31 mouse cellular contexts compared by ENCODE assay signal in the genomic region with DNA sequence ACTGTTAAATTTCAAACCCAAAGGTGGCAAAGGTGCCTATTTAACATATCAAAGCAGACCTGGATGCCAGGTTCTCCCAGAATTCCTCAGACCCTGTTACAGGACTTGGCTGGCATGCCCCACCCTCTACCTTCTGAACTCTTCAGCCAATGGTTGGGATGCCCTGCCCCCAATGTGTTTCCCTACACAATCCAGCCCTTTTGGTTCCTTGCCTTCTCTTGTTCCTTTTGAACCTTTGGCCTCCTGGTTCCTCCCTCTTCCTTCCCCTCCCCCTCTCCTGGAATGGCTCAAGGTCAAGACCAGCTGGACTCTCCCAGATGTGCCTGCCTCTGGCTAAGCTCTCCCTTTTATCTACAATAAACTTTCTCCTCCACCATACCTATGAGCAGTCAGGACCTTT. TPM values are rescaled to one million over a fixed set of nuclear protein-coding genes. Genes with fewer than 3 reads are reported as not detected.
DNase-seq lines count a peak whose midpoint lies in the region; ATAC-seq and TF ChIP-seq lines count a peak whose summit lies in the region.
"Had no signal": no experiment of that assay in that cellular context is flagged by ENCODE, and none has a peak within 500 bp of the region (broad histone marks: within the 10 kb centered on the region; RNA-seq: fewer than 3 reads in every experiment).

No protein-coding gene starts in this region.

- H3K4me1 ChIP-seq in kidney, embryonic 16.5 days (ENCODE audit: insufficient read depth, low read length): peaks cover 17% of the 10 kb centered on the region
- H3K4me1 ChIP-seq in kidney, postnatal 0 days (replicated peaks; ENCODE audit: insufficient read depth, low read length): peaks cover 7% of the 10 kb centered on the region

- DNase-seq in kidney, adult 11 months: peak; percentile 89
- DNase-seq in R1 (ENCODE audit: low read depth, low spot score): peak; percentile 97
- DNase-seq in kidney, postnatal 0 days (ENCODE audit: low spot score): no peak
- DNase-seq in layer of hippocampus, postnatal 36 days: no peak
- no peak for DNase-seq in left cerebral cortex, postnatal 36 days (ENCODE audit: low spot score in 2 of 2)
- DNase-seq in cerebellum, adult 9-11 months: no peak
- DNase-seq: adrenal gland, postnatal 36 days; cerebellum, postnatal 10 days; forebrain, postnatal 0 days; gastrocnemius, postnatal 36 days; lung, embryonic 14.5 days; lung, postnatal 36 days; thymus, adult 18-20 months had no signal

- no peak for ATAC-seq in kidney, embryonic 16.5 days (ENCODE audit: low FRiP score, low TSS enrichment)
- peak; percentile 40; the same call in 1 of the 2 replicates for ATAC-seq in kidney, postnatal 0 days (replicated peaks; ENCODE audit: low FRiP score, low read depth)
- ATAC-seq: forebrain, postnatal 0 days; hindbrain, embryonic 16.5 days; intestine, embryonic 15.5 days; midbrain, embryonic 13.5 days had no signal

- H3K9ac ChIP-seq in kidney, embryonic 16.5 days (replicated peaks; ENCODE audit: low read length): no peak overlapping the region
- no peak overlapping the region for H3K9ac ChIP-seq in kidney, postnatal 0 days (ENCODE audit: low read depth, low read length)
- H3K9ac ChIP-seq: forebrain, postnatal 0 days; intestine, embryonic 15.5 days; limb, embryonic 13.5 days; liver, embryonic 14.5 days; lung, embryonic 14.5 days; midbrain, embryonic 13.5 days had no signal

- intact Hi-C loops in left cerebral cortex, postnatal 36 days (cut with DNase I): no loop called here

- no peak overlapping the region for H3K27ac ChIP-seq in kidney, embryonic 16.5 days (ENCODE audit: low read length)
- no peak overlapping the region; the same call in 1 of the 2 replicates for H3K27ac ChIP-seq in kidney, postnatal 0 days
- H3K27ac ChIP-seq: embryonic facial prominence, embryonic 10.5 days; heart, embryonic 10.5 days; hindbrain, embryonic 10.5 days; intestine, embryonic 15.5 days; limb, embryonic 13.5 days; liver, embryonic 14.5 days; midbrain, embryonic 13.5 days had no signal

- no peaks in the 10 kb centered on the region for H3K36me3 ChIP-seq in kidney, embryonic 16.5 days (ENCODE audit: insufficient read depth, low read length)
- no peaks in the 10 kb centered on the region for H3K36me3 ChIP-seq in kidney, postnatal 0 days (ENCODE audit: insufficient read depth, low read length)
- H3K36me3 ChIP-seq: embryonic facial prominence, embryonic 10.5 days; heart, embryonic 10.5 days; hindbrain, embryonic 10.5 days; intestine, embryonic 15.5 days; limb, embryonic 13.5 days; midbrain, embryonic 13.5 days had no signal

- H3K27me3 ChIP-seq in kidney, embryonic 16.5 days (ENCODE audit: insufficient read depth, low read length): no peaks in the 10 kb centered on the region
- H3K27me3 ChIP-seq in kidney, postnatal 0 days (ENCODE audit: insufficient read depth, low read length): no peaks in the 10 kb centered on the region
- H3K27me3 ChIP-seq: intestine, embryonic 15.5 days; limb, embryonic 13.5 days; megakaryocyte, embryonic 14.5 days; midbrain, embryonic 13.5 days had no signal

- no peak overlapping the region for H3K4me3 ChIP-seq in kidney, embryonic 16.5 days (ENCODE audit: low read length)
- H3K4me3 ChIP-seq in kidney, postnatal 0 days (replicated peaks; ENCODE audit: low read depth, low read length): no peak overlapping the region
- H3K4me3 ChIP-seq: embryonic facial prominence, embryonic 10.5 days; heart, embryonic 10.5 days; hindbrain, embryonic 10.5 days; intestine, embryonic 15.5 days; limb, embryonic 13.5 days; megakaryocyte, embryonic 14.5 days; midbrain, embryonic 13.5 days had no signal

- TF ChIP-seq CTCF in kidney, postnatal 0 days (IDR thresholded peaks at IDR 0.05; ENCODE audit: low read depth): no peak

- H3K4me2 ChIP-seq in kidney, embryonic 16.5 days (replicated peaks; ENCODE audit: low read depth, low read length): no peak overlapping the region
- H3K4me2 ChIP-seq in kidney, postnatal 0 days (ENCODE audit: low read length): no peak overlapping the region
- H3K4me2 ChIP-seq: intestine, embryonic 15.5 days; limb, embryonic 13.5 days; lung, embryonic 14.5 days; midbrain, embryonic 13.5 days had no signal

- H3K9me3 ChIP-seq in kidney, embryonic 16.5 days (ENCODE audit: low read length): no peaks in the 10 kb centered on the region
- no peaks in the 10 kb centered on the region for H3K9me3 ChIP-seq in kidney, postnatal 0 days (replicated peaks; ENCODE audit: low read length)
- H3K9me3 ChIP-seq: embryonic facial prominence, embryonic 10.5 days; heart, embryonic 10.5 days; hindbrain, embryonic 10.5 days; intestine, embryonic 15.5 days; limb, embryonic 13.5 days; megakaryocyte, embryonic 14.5 days; midbrain, embryonic 13.5 days had no signal

RNA-seq across cellular contexts. Expression of gene Zbtb17, which starts 3.6 kb away (rescaled TPM):
- polyA plus RNA-seq in kidney, embryonic 16.5 days (2015; fragmentation: Nextera tagmentation; extraction: Ambion mirVana): 41.7 and 43.1 TPM in 2 replicates
- polyA plus RNA-seq in kidney, postnatal 0 days (2015; fragmentation: Nextera tagmentation; extraction: Ambion mirVana): 24.6 and 26.4 TPM in 2 replicates
- total RNA-seq in layer of hippocampus, postnatal 36 days (2021): 10 to 100 TPM; 34.1 to 34.9 TPM
- total RNA-seq in left cerebral cortex, postnatal 36 days (2021): 10 to 100 TPM; 41.1 to 42.4 TPM

RNA-seq across cellular contexts. Expression of gene Srarp, which starts 5.0 kb away (rescaled TPM):
- polyA plus RNA-seq in kidney, embryonic 16.5 days (2015; fragmentation: Nextera tagmentation; extraction: Ambion mirVana): not detected in 2 replicates
- polyA plus RNA-seq in kidney, postnatal 0 days (2015; fragmentation: Nextera tagmentation; extraction: Ambion mirVana): 0.41 and 0.47 TPM in 2 replicates
- total RNA-seq in layer of hippocampus, postnatal 36 days (2021): 1 to 10 TPM; 4.7 to 5.1 TPM
- 1 to 10 TPM; 4.2 to 5.2 TPM for total RNA-seq in left cerebral cortex, postnatal 36 days (2021)
- total RNA-seq: adrenal gland, postnatal 36 days had no signal
- polyA plus RNA-seq: embryonic facial prominence, embryonic 10.5 days; forebrain, embryonic 11.5 days; heart, embryonic 10.5 days; heart, postnatal 0 days; hindbrain, embryonic 10.5 days; intestine, embryonic 15.5 days; limb, embryonic 13.5 days; liver, embryonic 14.5 days; lung, embryonic 14.5 days; midbrain, embryonic 13.5 days; neural tube, embryonic 11.5 days; small intestine, adult 2 months; stomach, embryonic 16.5 days had no signal

RNA-seq across cellular contexts. Expression of gene Hspb7, which starts 20.3 kb away (rescaled TPM):
- polyA plus RNA-seq in kidney, embryonic 16.5 days (2015; fragmentation: Nextera tagmentation; extraction: Ambion mirVana): 0.58 and 0.80 TPM in 2 replicates
- polyA plus RNA-seq in kidney, postnatal 0 days (2015; fragmentation: Nextera tagmentation; extraction: Ambion mirVana): 0.29 and 0.41 TPM in 2 replicates
- not detected for total RNA-seq in layer of hippocampus, postnatal 36 days (2021)
- total RNA-seq in left cerebral cortex, postnatal 36 days (2021): under 1 TPM; 0.18 to 0.47 TPM
- total RNA-seq: forebrain, postnatal 0 days had no signal
- polyA plus RNA-seq: embryonic facial prominence, embryonic 10.5 days; forebrain, embryonic 11.5 days; forebrain, postnatal 0 days; hindbrain, embryonic 10.5 days; midbrain, embryonic 13.5 days; neural tube, embryonic 11.5 days had no signal

RNA-seq across cellular contexts. Expression of gene Clcnkb, which starts 25.1 kb away (rescaled TPM):
- polyA plus RNA-seq in kidney, embryonic 16.5 days (2015; fragmentation: Nextera tagmentation; extraction: Ambion mirVana): 34.2 and 48.4 TPM in 2 replicates
- 155 and 161 TPM in 2 replicates for polyA plus RNA-seq in kidney, postnatal 0 days (2015; fragmentation: Nextera tagmentation; extraction: Ambion mirVana)
- total RNA-seq in layer of hippocampus, postnatal 36 days (2021): not detected
- total RNA-seq in left cerebral cortex, postnatal 36 days (2021): under 1 TPM in 1 of 2 experiments, not detected in 1; 0.84 TPM
- total RNA-seq: adrenal gland, postnatal 36 days; forebrain, postnatal 0 days; layer of hippocampus, adult 8-10 months; left cerebral cortex, postnatal 14 days had no signal
- polyA plus RNA-seq: cortical plate, adult 2 months; forebrain, embryonic 11.5 days; forebrain, postnatal 0 days; hindbrain, embryonic 10.5 days; hindbrain, embryonic 16.5 days; intestine, embryonic 15.5 days; limb, embryonic 13.5 days; liver, embryonic 14.5 days; lung, embryonic 14.5 days; midbrain, embryonic 13.5 days; neural tube, embryonic 11.5 days; small intestine, adult 2 months; stomach, embryonic 16.5 days had no signal

RNA-seq across cellular contexts. Expression of gene Clcnka, which starts 42.4 kb away (rescaled TPM):
- 14.7 and 17.8 TPM in 2 replicates for polyA plus RNA-seq in kidney, embryonic 16.5 days (2015; fragmentation: Nextera tagmentation; extraction: Ambion mirVana)
- polyA plus RNA-seq in kidney, postnatal 0 days (2015; fragmentation: Nextera tagmentation; extraction: Ambion mirVana): 57.7 and 58.1 TPM in 2 replicates
- total RNA-seq in layer of hippocampus, postnatal 36 days (2021): not detected
- not detected for total RNA-seq in left cerebral cortex, postnatal 36 days (2021)
- total RNA-seq: adrenal gland, postnatal 36 days; layer of hippocampus, adult 8-10 months; left cerebral cortex, postnatal 14 days had no signal
- polyA plus RNA-seq: cortical plate, adult 2 months; heart, postnatal 0 days; liver, embryonic 14.5 days; midbrain, embryonic 13.5 days; neural tube, embryonic 11.5 days; small intestine, adult 2 months had no signal

Comparison
In these comparisons a context has a peak if more than half of its experiments do, and no peak if none do; other contexts are left out.
1. DNase-seq: peak in kidney, adult 11 months (single experiment) and R1 (single experiment); none in kidney, postnatal 0 days (single experiment), layer of hippocampus, postnatal 36 days (0 of 2), left cerebral cortex, postnatal 36 days (0 of 2) and cerebellum, adult 9-11 months (single experiment).